Mouse (Mus musculus) midbrain, embryonic 15.5 days (tissue): ENCODE results near the gene Pinlyp. TPM values are rescaled to one million over a fixed set of nuclear protein-coding genes. Genes with fewer than 3 reads are reported as not detected.
"Not testable (repeated sequence)": the region's sequence is repeated elsewhere in the genome, so short reads cannot be mapped to it uniquely, and the experiment has no call there.

Experiments
- ATAC-seq: fragments of 200-750 bp; cut with Nextera tagmentation; replicated peaks from 2 replicates; pipeline ENCODE4 v1.8.0; 2017; ENCODE audit warnings: moderate TSS enrichment
- H3K27ac ChIP-seq: fragments of 300-500 bp; sonication (generic); 2 replicates; pipeline ENCODE4 v1.5.1; 2015; ENCODE audit warnings: mild to moderate bottlenecking, inconsistent platforms
- H3K27me3 ChIP-seq: fragments of 300-500 bp; sonication (generic); replicated peaks from 2 replicates; pipeline ENCODE4 v1.6.1; 2015; ENCODE audit warnings: inconsistent platforms
- H3K36me3 ChIP-seq: fragments of 300-500 bp; sonication (generic); replicated peaks from 2 replicates; pipeline ENCODE4 v1.6.1; 2015; ENCODE audit warnings: inconsistent platforms
- H3K4me1 ChIP-seq: fragments of 300-500 bp; sonication (generic); 2 replicates; pipeline ENCODE4 v1.6.1; 2015; ENCODE audit warnings: inconsistent platforms
- H3K4me2 ChIP-seq: fragments of 300-500 bp; sonication (generic); 2 replicates; pipeline ENCODE4 v1.6.1; 2015; ENCODE audit warnings: inconsistent platforms, mild to moderate bottlenecking, moderate library complexity
- H3K4me3 ChIP-seq: fragments of 300-500 bp; sonication (generic); 2 replicates; pipeline ENCODE4 v1.5.1; 2015; ENCODE audit warnings: mild to moderate bottlenecking, inconsistent platforms
- H3K9ac ChIP-seq: fragments of 300-500 bp; sonication (generic); 2 replicates; pipeline ENCODE4 v1.6.1; 2015; ENCODE audit warnings: mild to moderate bottlenecking, inconsistent platforms
- H3K9me3 ChIP-seq: fragments of 300-500 bp; sonication (generic); 2 replicates; pipeline ENCODE4 v1.6.1; 2016; ENCODE audit warnings: inconsistent platforms
- WGBS: fragments of 180-500 bp; shearing (Covaris S2); methylation state at CpG from one replicate; pipeline ENCODE4 v1.1.7; 2015; ENCODE audit warnings: mixed read lengths; 5-methylcytosine and 5-hydroxymethylcytosine counted together
- polyA plus RNA-seq: library from polyadenylated mRNA; unstranded; fragments of >200 nt; fragmentation: Nextera tagmentation; extraction: Ambion mirVana; gene quantifications from 2 replicates; pipeline ENCODE4 v1.2.1, GENCODE M21; 2015

The Pinlyp gene
- polyA plus RNA-seq, 1 experiment from 2014 or later, result not detected

- 26% methylated on average over 5 of the region's 5 CpGs for WGBS
- Histone ChIP-seq H3K27ac (0 out of 2 replicates have a peak overlapping the region, but pooled peaks have one; percentile 43), H3K4me1 (peaks cover 4% of the 10 kb centered on the region; the same call in 1 of the 2 replicates), H3K36me3 (peaks cover 15% of the 10 kb centered on the region), H3K4me3 (no peak overlapping the region), H3K9me3 (no peaks in the 10 kb centered on the region), H3K4me2 (no peak overlapping the region), H3K27me3 (no peaks in the 10 kb centered on the region), H3K9ac (no peak overlapping the region)
- ATAC-seq, result no peak
Observed at GRCm38 (mm10) chr7:24517077-24517476, 28.8 kb downstream of the Pinlyp start.

GRCm38 (mm10) chr7:24516319-24516718 lies 29.6 kb downstream of the Pinlyp start:
- ATAC-seq, H3K27me3 ChIP-seq, H3K4me1 ChIP-seq, H3K4me3 ChIP-seq, H3K27ac ChIP-seq, H3K4me2 ChIP-seq, H3K9ac ChIP-seq, H3K9me3 ChIP-seq: not testable (repeated sequence)
- WGBS, result 66% methylated on average over 8 of the region's 8 CpGs
- peaks cover 18% of the 10 kb centered on the region for H3K36me3 ChIP-seq

GRCm38 (mm10) chr7:24512355-24512754 lies 33.6 kb downstream of the Pinlyp start, which contains the start of gene AC161166.1:
TSS of gene AC161166.1 (minus strand) at chr7:24512455.
- H3K27ac ChIP-seq, result no peak within 1 kb of the TSS
- peaks cover 21% of the 10 kb centered on the region for H3K36me3 ChIP-seq
- H3K9me3 ChIP-seq, result no peaks in the 10 kb centered on the region
- H3K4me1 ChIP-seq, result peaks cover 27% of the 10 kb centered on the region
- H3K27me3 ChIP-seq, result no peaks in the 10 kb centered on the region
- no peak within 1 kb of the TSS for H3K9ac ChIP-seq
- H3K4me3 ChIP-seq, result no peak within 1 kb of the TSS
- H3K4me2 ChIP-seq, result no peak within 1 kb of the TSS
- no peak for ATAC-seq
- 91% methylated on average over 7 of the region's 7 CpGs for WGBS

GRCm38 (mm10) chr7:24507726-24508114 lies 38.2 kb downstream of the Pinlyp start:
- Histone ChIP-seq H3K4me2 (peak overlapping the region; percentile 57), H3K4me1 (peaks cover 56% of the 10 kb centered on the region), H3K9ac (peak overlapping the region; percentile 62), H3K27ac (peak overlapping the region; percentile 97), H3K9me3 (no peaks in the 10 kb centered on the region), H3K4me3 (peak overlapping the region; percentile 70), H3K27me3 (no peaks in the 10 kb centered on the region), H3K36me3 (peaks cover 6% of the 10 kb centered on the region)
- WGBS, result 3% methylated on average over 20 of the region's 20 CpGs
- ATAC-seq, result peak; percentile 48

- no peaks in the 10 kb centered on the region for H3K27me3 ChIP-seq
- under 1% methylated on average over 82 of the region's 84 CpGs for WGBS
- peaks cover 53% of the 10 kb centered on the region for H3K4me1 ChIP-seq
- H3K9me3 ChIP-seq, result no peaks in the 10 kb centered on the region
- H3K27ac ChIP-seq, result peak within 1 kb of the TSS; percentile 97
- peak; percentile 92 for ATAC-seq
- peak within 1 kb of the TSS; percentile 70 for H3K4me3 ChIP-seq
- H3K9ac ChIP-seq, result peak within 1 kb of the TSS; percentile 62
- H3K4me2 ChIP-seq, result peak within 1 kb of the TSS; percentile 57
- peaks cover 12% of the 10 kb centered on the region for H3K36me3 ChIP-seq
Observed at GRCm38 (mm10) chr7:24506838-24507725, 38.8 kb downstream of the Pinlyp start, which contains the start of gene Zfp428. TSS of gene Zfp428 (plus strand) at chr7:24507006.

- H3K9ac ChIP-seq, result peak overlapping the region; percentile 62
- peak overlapping the region; percentile 57 for H3K4me2 ChIP-seq
- H3K36me3 ChIP-seq, result peaks cover 13% of the 10 kb centered on the region
- H3K4me1 ChIP-seq, result peaks cover 53% of the 10 kb centered on the region
- H3K9me3 ChIP-seq, result no peaks in the 10 kb centered on the region
- under 1% methylated on average over 12 of the region's 12 CpGs for WGBS
- peak overlapping the region; percentile 97 for H3K27ac ChIP-seq
- ATAC-seq, result no peak; the same call in 1 of the 2 replicates
- peak overlapping the region; percentile 70 for H3K4me3 ChIP-seq
- no peaks in the 10 kb centered on the region for H3K27me3 ChIP-seq
Observed at GRCm38 (mm10) chr7:24506476-24506837, 39.5 kb downstream of the Pinlyp start.

- H3K9ac ChIP-seq, result no peak overlapping the region
- H3K4me2 ChIP-seq, result peak overlapping the region; percentile 57
- peaks cover 13% of the 10 kb centered on the region for H3K36me3 ChIP-seq
- no peaks in the 10 kb centered on the region for H3K27me3 ChIP-seq
- 6% methylated on average over 3 of the region's 3 CpGs for WGBS
- H3K4me1 ChIP-seq, result peaks cover 53% of the 10 kb centered on the region
- ATAC-seq, result no peak
- peak overlapping the region; percentile 70 for H3K4me3 ChIP-seq
- H3K9me3 ChIP-seq, result no peaks in the 10 kb centered on the region
- peak overlapping the region; percentile 97 for H3K27ac ChIP-seq
Observed at GRCm38 (mm10) chr7:24506065-24506459, 39.9 kb downstream of the Pinlyp start.

GRCm38 (mm10) chr7:24505447-24506064 lies 40.4 kb downstream of the Pinlyp start:
- peak overlapping the region; percentile 57 for H3K4me2 ChIP-seq
- peak overlapping the region; percentile 97 for H3K27ac ChIP-seq
- peaks cover 18% of the 10 kb centered on the region for H3K36me3 ChIP-seq
- H3K4me3 ChIP-seq, result no peak overlapping the region
- no peak overlapping the region for H3K9ac ChIP-seq
- H3K4me1 ChIP-seq, result peaks cover 52% of the 10 kb centered on the region
- no peaks in the 10 kb centered on the region for H3K9me3 ChIP-seq
- 5% methylated on average over 15 of the region's 15 CpGs for WGBS
- H3K27me3 ChIP-seq, result no peaks in the 10 kb centered on the region
- ATAC-seq, result no peak

GRCm38 (mm10) chr7:24504868-24505267 lies 41.0 kb downstream of the Pinlyp start:
- Histone ChIP-seq H3K27me3 (no peaks in the 10 kb centered on the region), H3K9ac (no peak overlapping the region), H3K27ac (peak overlapping the region; percentile 97), H3K4me1 (peaks cover 45% of the 10 kb centered on the region), H3K36me3 (peaks cover 22% of the 10 kb centered on the region), H3K9me3 (no peaks in the 10 kb centered on the region), H3K4me3 (no peak overlapping the region), H3K4me2 (no peak overlapping the region)
- no peak for ATAC-seq
- 26% methylated on average over 4 of the region's 4 CpGs for WGBS

- Histone ChIP-seq H3K9me3 (no peaks in the 10 kb centered on the region), H3K4me3 (no peak overlapping the region), H3K9ac (no peak overlapping the region), H3K4me1 (peaks cover 40% of the 10 kb centered on the region), H3K4me2 (no peak overlapping the region), H3K36me3 (peaks cover 22% of the 10 kb centered on the region), H3K27ac (no peak overlapping the region), H3K27me3 (no peaks in the 10 kb centered on the region)
- no peak for ATAC-seq
- WGBS, result 14% methylated on average over 10 of the region's 10 CpGs
Observed at GRCm38 (mm10) chr7:24504004-24504403, 41.9 kb downstream of the Pinlyp start.

- no peak for ATAC-seq
- Histone ChIP-seq H3K4me2 (no peak overlapping the region), H3K9me3 (no peaks in the 10 kb centered on the region), H3K27me3 (no peaks in the 10 kb centered on the region), H3K4me1 (peaks cover 32% of the 10 kb centered on the region), H3K36me3 (peaks cover 22% of the 10 kb centered on the region), H3K9ac (no peak overlapping the region), H3K4me3 (no peak overlapping the region), H3K27ac (no peak overlapping the region)
- 58% methylated on average over 21 of the region's 21 CpGs for WGBS
Observed at GRCm38 (mm10) chr7:24501492-24501891, 44.4 kb downstream of the Pinlyp start.

GRCm38 (mm10) chr7:24500929-24501328 lies 45.0 kb downstream of the Pinlyp start:
- no peak for ATAC-seq
- H3K9ac ChIP-seq, result no peak overlapping the region
- H3K27ac ChIP-seq, result no peak overlapping the region
- 32% methylated on average over 7 of the region's 7 CpGs for WGBS
- H3K27me3 ChIP-seq, result no peaks in the 10 kb centered on the region
- H3K4me3 ChIP-seq, result no peak overlapping the region
- no peak overlapping the region for H3K4me2 ChIP-seq
- H3K36me3 ChIP-seq, result peaks cover 22% of the 10 kb centered on the region
- peaks cover 28% of the 10 kb centered on the region for H3K4me1 ChIP-seq
- no peaks in the 10 kb centered on the region for H3K9me3 ChIP-seq
